Mouse (Mus musculus): ENCODE measurements at regions not wholly inside any gene's neighbourhood (a gene's known extent, or its start where the extent isn't known, plus 50 kb on each side); places are given as distances from the start of the nearest gene placed in this dataset.

GRCm38 (mm10) chr10:29921658-29922057 is 278.7 kb downstream of the Cenpw start:
- no peak for DNase-seq (ENCODE audit: low read depth, low spot score)

GRCm38 (mm10) chr10:29897780-29898363 is 302.5 kb downstream of the Cenpw start:
- no peak for DNase-seq (ENCODE audit: low read depth, low spot score)

GRCm38 (mm10) chr10:29864566-29864965 is 328.9 kb upstream of the Rspo3 start:
- DNase-seq (ENCODE audit: low read depth, low spot score) = no peak

- no peak for DNase-seq (ENCODE audit: low read depth, low spot score)
Measured at GRCm38 (mm10) chr10:29855749-29856313, 320.2 kb upstream of the Rspo3 start.

GRCm38 (mm10) chr10:29852516-29852915 is 316.8 kb upstream of the Rspo3 start:
- no peak for DNase-seq (ENCODE audit: low read depth, low spot score)

GRCm38 (mm10) chr10:29824939-29825658 is 289.4 kb upstream of the Rspo3 start:
- DNase-seq (ENCODE audit: low read depth, low spot score) = no peak

GRCm38 (mm10) chr10:29824413-29824812 is 288.7 kb upstream of the Rspo3 start:
- DNase-seq (ENCODE audit: low read depth, low spot score) = no peak

GRCm38 (mm10) chr10:29823177-29823576 is 287.5 kb upstream of the Rspo3 start:
- DNase-seq (ENCODE audit: low read depth, low spot score) = no peak

- DNase-seq (ENCODE audit: low read depth, low spot score) = peak; percentile 19
Measured at GRCm38 (mm10) chr10:29803915-29804545, 268.4 kb upstream of the Rspo3 start.

GRCm38 (mm10) chr10:29802637-29803036 is 267.0 kb upstream of the Rspo3 start:
- no peak for DNase-seq (ENCODE audit: low read depth, low spot score)

GRCm38 (mm10) chr10:29794663-29795062 is 259.0 kb upstream of the Rspo3 start:
- no peak for DNase-seq (ENCODE audit: low read depth, low spot score)

GRCm38 (mm10) chr10:29786220-29786810 is 250.6 kb upstream of the Rspo3 start:
- DNase-seq (ENCODE audit: low read depth, low spot score) = no peak

- DNase-seq (ENCODE audit: low read depth, low spot score) = no peak
Measured at GRCm38 (mm10) chr10:29736677-29737076, 201.0 kb upstream of the Rspo3 start.

GRCm38 (mm10) chr10:29725319-29725718 is 189.7 kb upstream of the Rspo3 start:
- DNase-seq (ENCODE audit: low read depth, low spot score) = no peak

GRCm38 (mm10) chr10:29710967-29711366 is 175.3 kb upstream of the Rspo3 start:
- no peak for DNase-seq (ENCODE audit: low read depth, low spot score)

- no peak for DNase-seq (ENCODE audit: low read depth, low spot score)
Measured at GRCm38 (mm10) chr10:29708653-29709052, 173.0 kb upstream of the Rspo3 start.

- no peak for DNase-seq (ENCODE audit: low read depth, low spot score)
Measured at GRCm38 (mm10) chr10:29693009-29693935, 157.6 kb upstream of the Rspo3 start.

- DNase-seq (ENCODE audit: low read depth, low spot score) = no peak
Measured at GRCm38 (mm10) chr10:29689529-29689928, 153.9 kb upstream of the Rspo3 start.

- DNase-seq (ENCODE audit: low read depth, low spot score) = no peak
Measured at GRCm38 (mm10) chr10:29686982-29687381, 151.3 kb upstream of the Rspo3 start.

GRCm38 (mm10) chr10:29674377-29674776 is 138.7 kb upstream of the Rspo3 start:
- DNase-seq (ENCODE audit: low read depth, low spot score) = no peak

GRCm38 (mm10) chr10:29661752-29662151 is 126.1 kb upstream of the Rspo3 start:
- DNase-seq (ENCODE audit: low read depth, low spot score) = no peak

All from skeletal muscle tissue, adult 2 months (tissue).